Mouse (Mus musculus): ENCODE data around the gene 4933430I17Rik.
A peak's percentile ranks its signal among the peaks of the same experiment; 100 is the strongest.
"Not testable (repeated sequence)": the region's sequence is repeated elsewhere in the genome, so short reads cannot be mapped to it uniquely, and the experiment has no call there.

The 4933430I17Rik gene

DNA sequence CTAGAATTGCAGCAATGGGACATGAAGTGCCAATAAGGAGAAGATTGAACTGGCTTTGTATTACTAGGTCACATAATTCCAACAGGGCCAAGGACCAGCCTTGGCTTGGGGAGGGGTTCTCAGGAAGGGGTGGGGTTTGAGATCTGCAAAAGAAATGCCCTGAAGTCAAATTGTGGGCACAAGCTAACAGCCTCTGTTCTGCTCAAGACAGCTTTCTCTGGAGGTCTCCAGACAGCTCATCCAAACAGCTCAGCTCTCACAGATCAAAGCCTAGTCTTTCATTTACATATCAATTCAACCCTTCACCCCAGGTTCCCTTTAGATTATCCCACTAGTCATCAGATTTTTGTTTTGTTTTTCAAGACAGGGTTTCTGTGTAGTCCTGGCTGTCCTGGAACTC is 19.6 kb downstream of the 4933430I17Rik start:
- no peak for DNase-seq (ENCODE audit: low spot score)

DNA sequence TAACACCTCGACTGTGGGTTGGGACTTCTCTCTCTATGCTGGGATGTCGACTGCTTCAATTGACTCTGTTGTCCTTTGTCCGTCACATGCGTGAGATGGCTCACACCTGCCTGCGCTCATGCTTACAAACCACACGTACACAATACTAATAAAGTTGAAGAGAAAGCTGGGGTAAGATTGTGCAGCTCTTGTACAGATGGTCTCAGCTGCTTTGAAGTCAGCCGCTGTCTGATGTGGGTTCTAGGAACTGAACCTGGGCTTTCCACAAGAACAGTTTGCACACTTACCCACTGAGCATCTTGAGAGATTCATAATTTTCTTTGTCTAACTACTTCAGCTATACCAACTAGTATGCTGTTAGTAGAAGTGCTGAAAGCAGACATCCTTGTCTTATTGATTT is 26.8 kb downstream of the 4933430I17Rik start:
- no peak for DNase-seq (ENCODE audit: low spot score)

DNA sequence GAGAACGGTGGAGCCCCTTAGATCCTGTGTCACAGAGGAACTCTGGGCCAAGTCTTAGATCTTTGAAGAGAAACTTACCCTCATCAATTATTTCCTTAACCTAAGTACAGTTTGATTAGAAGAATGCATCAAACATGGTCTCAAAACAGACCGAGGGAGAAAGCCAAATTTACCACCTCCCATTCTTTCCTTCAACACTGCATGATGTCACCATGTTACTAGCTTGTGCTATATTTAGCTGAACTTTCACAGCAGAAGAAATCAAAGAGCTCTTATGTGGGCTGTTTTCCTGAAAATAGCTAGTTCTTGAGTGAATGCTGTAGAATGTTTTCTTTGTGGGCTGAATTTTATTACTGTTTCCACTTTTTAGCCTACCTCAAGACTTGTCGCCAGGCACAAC is 32.3 kb downstream of the 4933430I17Rik start:
- DNase-seq (ENCODE audit: low spot score) = no peak

- DNase-seq (ENCODE audit: low spot score) = no peak
These were observed 34.7 kb downstream of the 4933430I17Rik start, which contains the start of gene Rgs3 for GRCm38 (mm10) chr4:62559797-62560329. Rgs3 (plus strand) TSS chr4:62559847.

- peak; percentile 75 for DNase-seq (ENCODE audit: low spot score)
These were observed 35.9 kb downstream of the 4933430I17Rik start for GRCm38 (mm10) chr4:62560963-62561629.

DNA sequence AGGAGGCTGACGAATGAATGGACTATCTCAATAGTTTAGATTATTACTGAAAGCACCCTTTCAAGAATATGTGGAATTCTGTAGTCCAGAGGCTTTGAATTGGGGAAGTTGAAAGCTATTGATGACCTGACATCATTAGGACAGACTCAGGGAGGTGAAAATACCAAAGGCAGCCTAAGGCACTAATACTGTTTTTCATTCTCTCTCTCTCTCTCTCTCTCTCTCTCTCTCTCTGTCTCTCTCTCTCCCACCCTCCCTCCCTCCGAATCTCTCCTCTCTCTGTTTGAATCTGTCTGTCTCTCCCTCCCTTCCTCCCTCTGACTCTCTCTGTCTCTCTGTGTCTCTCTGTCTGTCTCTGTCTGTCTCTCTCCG is 36.4 kb downstream of the 4933430I17Rik start:
- DNase-seq (ENCODE audit: low spot score) = no peak

GRCm38 (mm10) chr4:62562006-62562405 is 36.8 kb downstream of the 4933430I17Rik start:
- no peak for DNase-seq (ENCODE audit: low spot score)

DNA sequence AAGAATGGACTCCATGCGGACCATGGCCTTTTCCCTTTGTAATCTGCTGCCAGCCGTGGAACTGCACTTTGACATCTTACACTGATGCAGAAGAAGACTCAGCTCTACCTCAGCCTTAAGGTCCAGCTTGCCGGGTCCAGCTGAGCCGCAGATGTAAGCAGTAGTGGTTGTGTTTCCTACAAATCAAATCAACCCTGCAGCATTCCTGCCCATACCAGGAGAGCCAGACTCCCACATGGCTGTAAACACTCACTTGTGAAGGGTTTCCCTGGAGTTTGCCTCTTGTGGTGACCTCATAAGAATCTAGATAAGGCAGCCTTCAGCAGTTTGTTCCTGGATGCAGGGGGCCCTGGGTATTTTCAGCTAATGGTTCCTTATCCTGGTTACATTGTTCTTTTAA is 41.4 kb downstream of the 4933430I17Rik start:
- DNase-seq (ENCODE audit: low spot score) = no peak

GRCm38 (mm10) chr4:62567696-62568095 is 42.5 kb downstream of the 4933430I17Rik start:
- no peak for DNase-seq (ENCODE audit: low spot score)

- DNase-seq (ENCODE audit: low spot score) = no peak
These were observed 43.2 kb downstream of the 4933430I17Rik start for GRCm38 (mm10) chr4:62568359-62568758.

- DNase-seq (ENCODE audit: low spot score) = no peak
These were observed 44.4 kb downstream of the 4933430I17Rik start for GRCm38 (mm10) chr4:62569603-62570002.

DNA sequence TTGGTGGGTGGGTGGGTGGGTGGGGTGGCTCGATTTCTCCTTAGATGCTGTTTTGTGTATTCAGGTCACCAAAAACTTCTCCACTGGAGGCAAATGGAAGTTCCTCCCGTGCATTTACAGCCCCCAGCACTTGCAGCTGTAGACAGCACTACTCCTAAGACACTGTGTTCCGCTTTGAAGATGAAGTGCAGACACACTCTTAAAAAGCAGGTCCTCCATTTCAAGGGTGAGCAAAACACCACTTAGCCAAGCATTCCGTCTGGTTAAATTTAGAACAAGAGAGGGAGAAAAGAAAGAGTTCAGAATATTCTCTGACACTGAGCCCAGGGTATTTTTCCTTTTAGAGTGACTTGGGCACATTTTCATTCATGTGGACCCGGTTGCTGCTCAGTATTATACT is 44.9 kb downstream of the 4933430I17Rik start:
- no peak for DNase-seq (ENCODE audit: low spot score)

- no peak for DNase-seq (ENCODE audit: low spot score)
These were observed 57.4 kb downstream of the 4933430I17Rik start for GRCm38 (mm10) chr4:62582365-62583264.

- DNase-seq (ENCODE audit: low spot score) = peak; percentile 27
These were observed 58.3 kb downstream of the 4933430I17Rik start for GRCm38 (mm10) chr4:62583265-62584092.

- no peak for DNase-seq (ENCODE audit: low spot score)
These were observed 61.9 kb downstream of the 4933430I17Rik start for GRCm38 (mm10) chr4:62587067-62587466.

DNA sequence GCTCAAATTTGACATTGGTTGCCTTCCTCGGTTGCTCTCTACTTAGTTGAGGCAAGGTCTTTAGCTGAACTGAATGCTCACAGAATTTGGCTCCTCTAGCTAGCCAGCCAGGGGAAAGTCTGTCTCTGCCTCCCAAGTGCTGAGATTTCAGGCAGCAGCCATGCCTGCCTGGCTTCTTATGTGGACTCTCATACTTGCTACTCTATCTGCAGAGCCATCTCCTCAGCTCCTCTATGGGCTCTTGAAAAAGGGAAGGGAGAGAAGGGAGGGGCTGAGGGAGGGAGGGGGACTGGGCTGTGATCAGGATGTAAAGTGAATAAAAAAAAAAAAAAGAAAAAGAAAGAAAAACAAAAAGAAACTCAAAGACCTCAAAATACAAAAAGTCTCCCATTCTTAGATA is 65.7 kb downstream of the 4933430I17Rik start:
- DNase-seq (ENCODE audit: low spot score) = no peak

GRCm38 (mm10) chr4:62591326-62591725 is 66.2 kb downstream of the 4933430I17Rik start:
- peak; percentile 49 for DNase-seq (ENCODE audit: low spot score)

DNA sequence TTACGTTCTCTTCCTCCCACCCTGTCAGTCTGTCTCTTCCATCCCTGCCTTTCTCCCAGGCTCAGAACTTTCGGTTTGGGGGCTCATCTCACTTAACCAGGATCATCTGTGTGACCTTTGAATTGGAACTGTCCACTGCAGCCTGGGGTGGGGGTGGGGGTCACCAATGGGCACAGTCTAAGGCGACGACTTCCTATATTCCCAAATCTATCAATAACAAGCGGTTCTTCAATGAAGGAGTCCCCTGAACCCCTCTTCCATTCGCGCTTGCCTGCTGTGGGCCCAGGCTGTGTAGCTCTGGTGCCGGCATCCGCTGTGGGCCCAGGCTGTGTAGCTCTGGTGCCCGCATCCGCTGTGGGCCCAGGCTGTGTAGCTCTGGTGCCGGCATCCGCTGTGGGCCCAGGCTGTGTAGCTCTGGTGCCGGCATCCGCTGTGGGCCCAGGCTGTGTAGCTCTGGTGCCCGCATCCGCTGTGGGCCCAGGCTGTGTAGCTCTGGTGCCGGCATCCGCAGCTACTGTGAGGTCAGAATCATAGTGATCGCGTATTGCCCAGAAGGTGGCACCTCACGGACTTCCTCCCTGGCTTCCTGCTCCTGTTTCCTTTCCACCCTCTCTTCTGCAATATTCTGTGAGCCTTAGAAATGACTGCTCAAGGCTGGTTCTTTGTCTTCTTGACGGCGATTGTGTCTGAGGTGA is 68.5 kb downstream of the 4933430I17Rik start:
- DNase-seq (ENCODE audit: low spot score) = not testable (repeated sequence)

- DNase-seq (ENCODE audit: low spot score) = no peak
These were observed 69.3 kb downstream of the 4933430I17Rik start for GRCm38 (mm10) chr4:62594442-62594841.

DNA sequence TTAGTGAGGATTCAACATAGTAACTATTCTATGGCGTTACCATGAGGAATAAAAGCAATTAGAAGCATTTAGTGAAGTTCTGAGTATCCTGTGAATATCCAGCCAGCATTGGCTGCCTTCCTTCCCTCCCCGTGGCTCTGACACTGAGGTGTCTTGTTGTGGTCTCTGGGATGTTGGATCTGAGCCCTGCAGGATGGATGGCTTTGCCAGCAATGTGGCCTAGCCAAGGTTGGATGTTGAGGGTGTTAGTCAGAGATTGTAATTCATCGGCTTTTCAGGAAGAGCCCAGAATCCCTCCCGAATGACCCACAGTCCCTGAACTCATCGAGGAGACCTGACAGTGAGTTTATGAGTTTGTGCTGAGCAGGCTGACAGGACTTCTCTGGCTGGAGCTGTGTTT is 70.9 kb downstream of the 4933430I17Rik start:
- DNase-seq (ENCODE audit: low spot score) = peak; percentile 32
